Mouse (Mus musculus) midbrain, embryonic 12.5 days (tissue): ENCODE measurements at regions not wholly inside any gene's neighbourhood (a gene's known extent, or its start where the extent isn't known, plus 50 kb on each side); places are given as distances from the start of the nearest gene placed in this dataset.
"Not testable (repeated sequence)": the region's sequence is repeated elsewhere in the genome, so short reads cannot be mapped to it uniquely, and the experiment has no call there.

ENCODE experiments used
- ATAC-seq: fragments of 200-750 bp; cut with Nextera tagmentation; 2 replicates; pipeline ENCODE4 v1.8.0; 2017; ENCODE audit warnings: low read depth, moderate TSS enrichment, moderate library complexity; ENCODE audit not compliant: low FRiP score
- H3K27ac ChIP-seq: fragments of 300-500 bp; sonication (generic); replicated peaks from 2 replicates; pipeline ENCODE4 v1.5.1; 2016; ENCODE audit warnings: mild to moderate bottlenecking
- H3K27me3 ChIP-seq: fragments of 300-500 bp; sonication (generic); 2 replicates; pipeline ENCODE4 v1.6.1; 2016; ENCODE audit warnings: mild to moderate bottlenecking
- H3K36me3 ChIP-seq: fragments of 300-500 bp; sonication (generic); 2 replicates; pipeline ENCODE4 v1.6.1; 2016
- H3K4me1 ChIP-seq: fragments of 300-500 bp; sonication (generic); 2 replicates; pipeline ENCODE4 v1.6.1; 2016
- H3K4me2 ChIP-seq: fragments of 300-500 bp; sonication (generic); replicated peaks from 2 replicates; pipeline ENCODE4 v1.6.1; 2016; ENCODE audit warnings: mild to moderate bottlenecking, moderate library complexity
- H3K4me3 ChIP-seq: fragments of 300-500 bp; sonication (generic); 2 replicates; pipeline ENCODE4 v1.5.1; 2016; ENCODE audit warnings: mild to moderate bottlenecking
- H3K9ac ChIP-seq: fragments of 300-500 bp; sonication (generic); replicated peaks from 2 replicates; pipeline ENCODE4 v1.6.1; 2016; ENCODE audit warnings: mild to moderate bottlenecking, moderate library complexity
- H3K9me3 ChIP-seq: fragments of 300-500 bp; sonication (generic); 2 replicates; pipeline ENCODE4 v1.6.1; 2016; ENCODE audit warnings: mild to moderate bottlenecking
- WGBS: fragments of 180-500 bp; shearing (Covaris S2); methylation state at CpG from one replicate; pipeline ENCODE4 v1.1.7; 2016; 5-methylcytosine and 5-hydroxymethylcytosine counted together

- Histone ChIP-seq H3K9me3 (no peaks in the 10 kb centered on the region), H3K36me3 (no peaks in the 10 kb centered on the region), H3K9ac (no peak overlapping the region), H3K27me3 (no peaks in the 10 kb centered on the region), H3K4me3 (no peak overlapping the region), H3K27ac (no peak overlapping the region), H3K4me1 (no peaks in the 10 kb centered on the region), H3K4me2 (no peak overlapping the region)
- WGBS, result 75% methylated on average over 3 of the region's 3 CpGs
- ATAC-seq, result no peak
These were observed 186.3 kb upstream of the Cldn34b3 start for GRCm38 (mm10) chrX:76077781-76078180.

- no peak for ATAC-seq
- no peaks in the 10 kb centered on the region for H3K4me1 ChIP-seq
- H3K36me3 ChIP-seq, result no peaks in the 10 kb centered on the region
- WGBS, result 75% methylated on average over 4 of the region's 4 CpGs
- no peaks in the 10 kb centered on the region for H3K9me3 ChIP-seq
- H3K27me3 ChIP-seq, result no peaks in the 10 kb centered on the region
- no peak overlapping the region for H3K4me3 ChIP-seq
- H3K4me2 ChIP-seq, result no peak overlapping the region
- H3K27ac ChIP-seq, result no peak overlapping the region
- no peak overlapping the region for H3K9ac ChIP-seq
These were observed 181.4 kb upstream of the Cldn34b3 start for GRCm38 (mm10) chrX:76082670-76083069.

DNA sequence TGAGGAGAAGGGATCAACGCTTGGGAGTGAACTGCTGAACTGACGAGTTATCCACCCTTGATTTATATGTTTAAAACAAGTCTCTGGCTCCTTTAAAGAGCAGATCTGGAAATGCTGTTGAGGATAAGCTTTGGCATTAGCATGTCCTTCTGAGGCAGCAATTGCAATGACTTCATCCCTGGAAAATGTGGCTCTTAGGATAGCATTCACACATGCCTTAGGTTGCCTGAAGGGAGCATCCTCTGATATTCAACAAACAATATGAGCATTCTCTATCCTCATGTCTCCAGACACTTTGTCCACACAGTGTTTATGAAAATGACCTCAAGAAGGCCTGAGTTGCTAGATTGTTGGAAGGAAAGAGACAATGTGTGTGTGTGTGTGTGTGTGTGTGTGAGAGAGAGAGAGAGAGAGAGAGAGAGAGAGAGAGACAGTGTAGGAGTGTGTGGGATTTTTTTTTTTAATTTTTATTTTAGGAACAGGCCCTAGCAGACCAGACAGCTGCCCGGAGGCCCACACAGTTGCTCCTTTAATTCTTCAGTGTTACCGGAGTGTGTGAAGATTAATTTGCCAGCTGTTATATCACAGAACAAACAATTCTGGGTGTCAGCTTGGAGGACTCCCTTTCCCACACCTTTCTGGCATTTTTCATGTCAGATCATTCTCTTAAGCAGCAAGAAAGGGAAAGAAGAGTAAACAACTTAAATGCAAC, 153.2 kb upstream of the Cldn34b3 start:
- Histone ChIP-seq H3K9me3 (no peaks in the 10 kb centered on the region), H3K36me3 (no peaks in the 10 kb centered on the region), H3K27me3 (no peaks in the 10 kb centered on the region), H3K4me2 (no peak overlapping the region), H3K27ac (no peak overlapping the region), H3K4me1 (no peaks in the 10 kb centered on the region), H3K4me3 (no peak overlapping the region), H3K9ac (no peak overlapping the region)
- no peak for ATAC-seq
- 71% methylated on average over 4 of the region's 4 CpGs for WGBS

DNA sequence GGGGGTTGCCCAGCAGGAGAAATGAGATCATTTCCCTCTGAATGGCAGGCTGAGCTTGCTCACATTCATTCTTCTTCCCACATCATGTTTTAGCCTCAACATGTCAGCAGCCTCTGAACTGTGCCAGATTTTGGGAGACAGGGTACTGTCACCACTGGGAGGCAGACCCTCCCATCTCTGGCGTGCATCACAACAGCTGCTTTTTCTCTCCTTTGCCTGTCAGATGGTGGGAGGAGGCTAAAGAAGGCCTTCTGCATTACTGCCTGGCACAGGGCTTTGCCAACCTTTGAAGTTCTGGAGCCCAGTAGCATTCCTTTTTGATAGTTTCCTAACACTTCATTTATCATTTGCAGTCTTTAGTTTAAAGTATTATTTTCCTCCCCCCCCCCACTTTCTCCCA, 148.0 kb upstream of the Cldn34b3 start:
- Histone ChIP-seq H3K9me3 (no peaks in the 10 kb centered on the region), H3K4me3 (no peak overlapping the region), H3K9ac (no peak overlapping the region), H3K4me2 (no peak overlapping the region), H3K36me3 (no peaks in the 10 kb centered on the region), H3K4me1 (no peaks in the 10 kb centered on the region), H3K27ac (no peak overlapping the region), H3K27me3 (no peaks in the 10 kb centered on the region)
- WGBS, result 42% methylated on average over 1 of the region's 1 CpGs
- no peak for ATAC-seq

- ATAC-seq, result no peak
- no peaks in the 10 kb centered on the region for H3K36me3 ChIP-seq
- no peaks in the 10 kb centered on the region for H3K4me1 ChIP-seq
- 73% methylated on average over 1 of the region's 1 CpGs for WGBS
- no peak overlapping the region for H3K4me2 ChIP-seq
- no peak overlapping the region for H3K27ac ChIP-seq
- no peak overlapping the region for H3K9ac ChIP-seq
- H3K9me3 ChIP-seq, result no peaks in the 10 kb centered on the region
- H3K4me3 ChIP-seq, result no peak overlapping the region
- H3K27me3 ChIP-seq, result no peaks in the 10 kb centered on the region
These were observed 147.5 kb upstream of the Cldn34b3 start for GRCm38 (mm10) chrX:76116562-76116961.

DNA sequence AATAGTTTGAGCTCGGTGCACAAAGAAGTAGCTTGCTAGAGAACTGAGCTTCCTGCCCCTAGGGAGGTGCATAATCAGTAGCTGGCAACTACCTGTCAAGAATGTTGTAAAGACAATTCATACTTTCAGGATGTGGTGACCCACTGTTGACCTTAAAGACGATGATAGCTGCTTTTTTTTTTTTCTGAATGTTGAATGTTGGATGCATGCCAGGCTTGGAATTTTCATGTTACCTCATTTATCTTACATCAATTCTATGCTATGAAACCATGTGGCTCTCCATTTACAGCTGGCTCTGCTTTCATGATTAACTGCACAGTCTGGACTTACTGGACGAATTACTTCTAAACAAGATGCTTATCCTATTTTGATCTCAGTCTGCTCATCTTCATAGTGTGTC, 143.2 kb upstream of the Cldn34b3 start:
- Histone ChIP-seq H3K4me3 (no peak overlapping the region), H3K36me3 (no peaks in the 10 kb centered on the region), H3K4me1 (no peaks in the 10 kb centered on the region), H3K9ac (no peak overlapping the region), H3K27ac (no peak overlapping the region), H3K4me2 (no peak overlapping the region), H3K27me3 (no peaks in the 10 kb centered on the region), H3K9me3 (no peaks in the 10 kb centered on the region)
- WGBS, result 57% methylated on average over 3 of the region's 3 CpGs
- ATAC-seq, result no peak

DNA sequence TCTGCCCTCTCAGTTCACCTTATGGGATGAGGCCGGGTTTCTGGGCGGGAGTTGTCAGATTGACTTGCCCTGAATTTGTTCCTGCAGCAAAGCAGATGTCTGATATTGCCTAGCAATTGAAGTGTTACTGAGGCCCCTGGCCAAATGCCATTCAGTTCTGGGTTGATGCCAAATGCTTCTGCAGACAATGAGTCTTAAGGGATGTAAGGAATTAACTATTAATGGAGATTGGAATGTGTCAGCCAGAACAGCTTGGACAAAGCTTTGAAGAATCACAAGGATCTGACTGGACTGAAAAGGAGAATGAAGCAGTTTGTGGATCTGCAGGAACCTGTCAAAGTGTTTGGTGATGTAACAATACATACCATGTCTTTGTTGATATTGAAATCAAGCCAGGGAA, 140.7 kb upstream of the Cldn34b3 start:
- no peak overlapping the region for H3K9ac ChIP-seq
- 46% methylated on average over 2 of the region's 2 CpGs for WGBS

DNA sequence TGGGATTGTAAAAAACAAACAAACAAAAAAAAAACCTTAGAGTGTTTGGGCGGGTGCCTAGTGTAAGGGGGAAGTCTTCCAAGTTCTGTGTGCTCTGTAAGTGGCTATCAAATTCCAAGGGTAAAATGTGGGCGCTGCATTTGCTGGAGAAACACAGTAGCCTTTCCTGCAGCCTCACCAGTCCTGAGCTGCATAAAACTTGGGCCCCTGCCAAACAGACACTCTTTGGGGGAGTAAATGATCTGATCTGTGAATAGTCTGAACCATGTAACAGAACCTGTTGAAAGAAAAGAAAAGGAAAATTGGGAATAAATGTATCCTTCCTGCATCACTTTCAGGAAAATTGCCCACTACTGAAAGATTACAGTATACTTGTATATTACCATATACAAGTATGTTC, 126.4 kb upstream of the Cldn34b3 start:
- 67% methylated on average over 2 of the region's 2 CpGs for WGBS
- H3K9me3 ChIP-seq, result no peaks in the 10 kb centered on the region
- ATAC-seq, result no peak
- H3K27ac ChIP-seq, result no peak overlapping the region
- H3K27me3 ChIP-seq, result no peaks in the 10 kb centered on the region
- H3K4me2 ChIP-seq, result no peak overlapping the region
- H3K4me1 ChIP-seq, result no peaks in the 10 kb centered on the region
- H3K4me3 ChIP-seq, result no peak overlapping the region
- no peaks in the 10 kb centered on the region for H3K36me3 ChIP-seq
- no peak overlapping the region for H3K9ac ChIP-seq

More for the DNA sequence above, 140.7 kb upstream of the Cldn34b3 start:
- Histone ChIP-seq H3K27ac (no peak overlapping the region), H3K27me3 (no peaks in the 10 kb centered on the region), H3K4me2 (no peak overlapping the region), H3K4me3 (no peak overlapping the region), H3K4me1 (no peaks in the 10 kb centered on the region), H3K9me3 (no peaks in the 10 kb centered on the region), H3K36me3 (no peaks in the 10 kb centered on the region)
- peak; percentile 19; the same call in 1 of the 2 replicates for ATAC-seq

DNA sequence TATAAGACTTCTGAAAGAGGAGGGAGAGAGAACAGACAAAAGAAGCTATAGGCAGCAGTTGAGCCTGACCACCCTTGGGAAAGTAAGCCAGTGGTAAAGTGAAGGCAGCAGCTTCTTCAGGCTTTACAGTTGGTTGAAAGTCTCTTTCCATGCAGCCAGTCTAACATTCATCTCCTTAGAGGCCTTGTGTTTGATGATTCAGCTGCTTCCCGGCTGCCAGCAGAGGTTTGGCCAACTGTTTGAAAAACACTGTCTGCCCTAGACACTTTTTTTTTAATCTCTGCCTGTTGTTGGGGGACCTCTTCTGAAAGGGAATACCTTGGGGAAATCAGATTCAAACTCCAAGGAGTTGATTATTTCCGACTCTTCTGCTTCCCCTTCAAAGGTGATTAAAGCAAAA, 123.1 kb upstream of the Cldn34b3 start:
- Histone ChIP-seq H3K9me3 (no peaks in the 10 kb centered on the region), H3K27ac (no peak overlapping the region), H3K27me3 (no peaks in the 10 kb centered on the region), H3K36me3 (no peaks in the 10 kb centered on the region), H3K4me1 (no peaks in the 10 kb centered on the region), H3K4me2 (no peak overlapping the region), H3K9ac (no peak overlapping the region), H3K4me3 (no peak overlapping the region)
- WGBS, result 76% methylated on average over 2 of the region's 2 CpGs
- ATAC-seq, result no peak

- not testable (repeated sequence) for H3K4me2 ChIP-seq, H3K27ac ChIP-seq, H3K4me1 ChIP-seq, H3K36me3 ChIP-seq, H3K9me3 ChIP-seq, H3K4me3 ChIP-seq, ATAC-seq, H3K27me3 ChIP-seq, H3K9ac ChIP-seq
- WGBS, result 48% methylated on average over 2 of the region's 2 CpGs
These were observed 89.3 kb upstream of the Cldn34b3 start for GRCm38 (mm10) chrX:76174806-76175205.

DNA sequence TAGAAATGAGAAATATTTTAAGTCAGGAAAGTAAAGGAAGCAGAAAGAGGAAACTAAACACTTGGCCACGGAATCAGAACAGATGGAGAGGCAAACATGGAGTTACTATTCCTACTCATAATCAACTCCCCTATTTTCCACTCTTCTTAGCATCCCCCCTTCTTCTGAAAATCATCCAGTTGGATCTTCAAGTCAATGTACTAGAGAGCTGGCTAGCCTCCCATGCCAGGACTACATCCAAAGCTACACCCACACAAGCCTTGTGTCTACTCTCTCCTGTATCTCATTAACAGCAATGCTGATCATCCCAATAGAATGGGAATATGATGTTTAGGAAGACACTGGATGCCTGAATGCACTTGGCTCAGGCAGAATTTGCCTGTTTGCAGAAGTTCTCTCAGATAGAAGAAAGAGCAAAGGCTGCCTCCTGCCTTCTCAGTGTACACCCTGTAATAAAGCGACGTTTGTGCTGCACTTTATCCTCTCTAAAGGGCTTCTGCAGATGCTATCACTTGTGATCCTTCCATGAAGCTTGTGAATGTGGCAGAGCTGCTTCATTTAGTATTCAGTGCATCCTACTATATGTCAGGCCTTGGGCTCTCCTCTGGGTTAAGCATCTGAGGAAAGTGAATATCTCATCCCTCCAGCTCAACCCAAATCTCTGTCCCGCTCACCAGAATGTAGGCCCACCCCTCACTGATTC, 82.5 kb upstream of the Cldn34b3 start:
- Histone ChIP-seq H3K4me1 (no peaks in the 10 kb centered on the region), H3K9me3 (no peaks in the 10 kb centered on the region), H3K4me2 (no peak overlapping the region), H3K9ac (no peak overlapping the region), H3K4me3 (no peak overlapping the region), H3K27ac (no peak overlapping the region), H3K27me3 (no peaks in the 10 kb centered on the region), H3K36me3 (no peaks in the 10 kb centered on the region)
- WGBS, result 89% methylated on average over 4 of the region's 4 CpGs
- no peak for ATAC-seq

GRCm38 (mm10) chrX:76200607-76201006, 63.5 kb upstream of the Cldn34b3 start:
- Histone ChIP-seq H3K9ac (no peak overlapping the region), H3K4me1 (no peaks in the 10 kb centered on the region), H3K27ac (no peak overlapping the region), H3K4me3 (no peak overlapping the region), H3K27me3 (no peaks in the 10 kb centered on the region), H3K4me2 (no peak overlapping the region), H3K36me3 (no peaks in the 10 kb centered on the region), H3K9me3 (no peaks in the 10 kb centered on the region)
- ATAC-seq, result no peak
- 62% methylated on average over 1 of the region's 1 CpGs for WGBS
